Mouse (Mus musculus): Measurements from ENCODE around the gene Ntrk3.

GRCm38 (mm10) chr7:78378306-78378705 is 359.5 kb downstream of the Ntrk3 start:
- TF ChIP-seq CTCF (IDR thresholded peaks at IDR 0.05; ENCODE audit: borderline replicate concordance, insufficient read depth, low read depth, low read length) (no peak), POLR2A (IDR thresholded peaks at IDR 0.05; ENCODE audit: borderline replicate concordance, insufficient read depth, low read length) (no peak)

All from cerebellum, adult 2 months (tissue).